Mouse (Mus musculus) thymus, adult 2 months (tissue): ENCODE results near the gene Cep104.

ENCODE experiments used
- CTCF ChIP-seq: fragments of 200-500 bp; IDR thresholded peaks from 2 replicates; pipeline ENCODE4 v1.5.1; 2012; ENCODE audit warnings: mild to moderate bottlenecking, control low read depth, low read length, moderate library complexity, borderline replicate concordance; ENCODE audit not compliant: control insufficient read depth, poor library complexity, insufficient read depth; ENCODE audit errors: extremely low read depth
- POLR2A ChIP-seq: fragments of 200-500 bp; IDR thresholded peaks from 2 replicates; pipeline ENCODE4 v1.6.1; 2012; ENCODE audit warnings: mild to moderate bottlenecking, low read length, control low read depth, moderate library complexity; ENCODE audit not compliant: control insufficient read depth, poor library complexity, insufficient read depth; ENCODE audit errors: extremely low read depth

DNA sequence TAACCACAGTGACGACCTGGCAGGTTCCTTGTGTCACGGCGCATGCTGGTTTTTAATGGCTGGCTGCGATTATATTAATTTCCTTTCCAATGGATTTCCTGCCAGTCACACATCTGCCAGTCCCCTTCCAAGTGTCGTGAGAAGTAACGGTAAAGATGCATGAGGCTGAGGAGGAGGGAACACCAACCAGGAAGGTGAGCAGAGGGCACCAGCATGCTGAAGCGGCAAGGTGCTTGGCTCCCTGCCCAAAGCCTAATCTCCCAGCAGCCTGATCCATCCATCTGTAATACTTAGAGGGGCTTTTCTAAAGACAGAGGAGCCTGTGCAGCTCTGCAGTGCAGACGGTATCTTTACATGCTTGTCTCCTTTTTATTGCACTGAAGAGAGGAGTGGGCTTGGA lies 19.3 kb upstream of the Cep104 start:
- TF ChIP-seq CTCF (no peak), POLR2A (no peak)
